Mouse (Mus musculus) bone marrow, adult 2 months (tissue): ENCODE measurements around the gene Usp47. TPM values are rescaled to one million over a fixed set of nuclear protein-coding genes. Genes with fewer than 3 reads are reported as not detected.

Source experiments
- H3K27ac ChIP-seq: fragments of 200-500 bp; 2 replicates; pipeline ENCODE4 v1.5.1; 2012; ENCODE audit warnings: low read depth, mild to moderate bottlenecking, control low read depth, inconsistent platforms, low read length; ENCODE audit not compliant: control insufficient read depth, poor library complexity, insufficient read depth
- H3K4me1 ChIP-seq: fragments of 200-500 bp; 2 replicates; pipeline ENCODE4 v1.6.1; 2011; ENCODE audit warnings: low read length; ENCODE audit not compliant: control insufficient read depth, insufficient read depth
- H3K4me3 ChIP-seq: fragments of 200-500 bp; replicated peaks from 2 replicates; pipeline ENCODE3; 2011; ENCODE audit warnings: mild to moderate bottlenecking, low read depth, low read length, control low read depth; ENCODE audit not compliant: control insufficient read depth
- CTCF ChIP-seq: fragments of 200-500 bp; IDR thresholded peaks from 2 replicates; pipeline ENCODE4 v1.5.1; 2011; ENCODE audit warnings: low read length, control low read depth; ENCODE audit not compliant: control insufficient read depth, insufficient read depth
- POLR2A ChIP-seq: fragments of 200-500 bp; IDR thresholded peaks from 2 replicates; pipeline ENCODE4 v1.6.1; 2011; ENCODE audit warnings: low read depth, mild to moderate bottlenecking, control low read depth, low read length, borderline replicate concordance; ENCODE audit not compliant: control insufficient read depth
- WGBS: fragments of 180-500 bp; shearing (Covaris S2); methylation state at CpG from one replicate; pipeline ENCODE4 v1.1.7; 2018; 5-methylcytosine and 5-hydroxymethylcytosine counted together
- polyA plus RNA-seq: library from polyadenylated mRNA; stranded (reverse); fragments of >200 nt; gene quantifications from 2 replicates; pipeline ENCODE4 v1.2.4, GENCODE M21; 2011; ENCODE audit warnings: low replicate concordance; ENCODE audit not compliant: missing spikeins, insufficient read depth, insufficient read length

The Usp47 gene
- polyA plus RNA-seq, 1 experiment, result 25.5 TPM

DNA sequence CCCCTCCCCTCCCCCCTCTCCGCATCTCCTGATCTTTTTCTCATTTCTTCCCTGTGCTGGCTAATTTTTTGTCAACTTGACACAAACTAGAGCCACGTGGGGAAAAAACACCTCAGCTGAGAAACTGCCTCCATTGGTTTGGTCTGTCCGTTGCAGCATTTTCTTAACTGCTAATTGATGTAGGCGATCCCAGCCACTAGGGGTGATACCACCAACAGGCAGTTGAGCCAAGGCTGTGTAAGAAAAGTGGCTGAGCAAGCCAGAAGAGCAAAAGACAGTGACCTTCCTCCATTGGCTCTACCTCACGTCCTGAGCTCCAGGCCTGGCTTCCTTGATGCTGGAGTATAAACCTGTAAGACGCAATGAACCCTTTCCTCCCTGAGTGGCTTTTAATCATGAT lies 136.5 kb downstream of the Usp47 start:
- 45% methylated on average over 6 of the region's 6 CpGs for WGBS

More for the DNA sequence above, 136.5 kb downstream of the Usp47 start:
- no peak for TF ChIP-seq POLR2A
- TF ChIP-seq CTCF, result no peak
- Histone ChIP-seq H3K27ac (no peak overlapping the region), H3K4me3 (no peak overlapping the region), H3K4me1 (no peaks in the 10 kb centered on the region; the same call in 1 of the 2 replicates)

Other genes with a start within 250 kb of the Usp47 start
- 0.38 and 2.2 TPM in 2 replicates for gene Galnt18, start 243.5 kb upstream of the Usp47 start, polyA plus RNA-seq
- 1.1 and 1.2 TPM in 2 replicates for gene Dkk3, start 135.6 kb downstream of the Usp47 start, polyA plus RNA-seq
- 0.97 and 2.3 TPM in 2 replicates for gene Mical2, start 202.4 kb downstream of the Usp47 start, polyA plus RNA-seq